Mouse (Mus musculus) MEL (cell line): Measurements from ENCODE around the gene 1700018B08Rik.

ENCODE experiments used
- CTCF ChIP-seq, 3 experiments: IDR thresholded peaks in 2 of 3; conservative IDR thresholded peaks in 1 of 3; 2 replicates each; pipeline ENCODE4 v1.5.1; 2011 to 2012; ENCODE audit warnings: low read length in 3 of 3, low read depth in 2 of 3, mild to moderate bottlenecking in 2 of 3, improper control_type of control experiment in 1 of 3, inconsistent platforms in 1 of 3, mixed read lengths in 1 of 3, moderate library complexity in 1 of 3; ENCODE audit not compliant: control insufficient read depth in 1 of 3, insufficient read depth in 1 of 3, poor library complexity in 1 of 3, severe bottlenecking in 1 of 3
- EP300 ChIP-seq, 2 experiments: IDR thresholded peaks; 2 replicates each; pipeline ENCODE4 v1.6.1; 2011; ENCODE audit warnings: improper control_type of control experiment in 2 of 2, low read length in 2 of 2, low read depth in 1 of 2, mild to moderate bottlenecking in 1 of 2
- GABPA ChIP-seq: IDR thresholded peaks from 2 replicates; pipeline ENCODE4 v1.6.1; 2012; ENCODE audit warnings: low read depth, mild to moderate bottlenecking, inconsistent platforms, low read length, improper control_type of control experiment, moderate library complexity
- HCFC1 ChIP-seq: IDR thresholded peaks from 2 replicates; pipeline ENCODE4 v1.6.1; 2012; ENCODE audit warnings: low read depth, mild to moderate bottlenecking, inconsistent platforms, low read length, improper control_type of control experiment, moderate library complexity
- JUND ChIP-seq: IDR thresholded peaks from 2 replicates; pipeline ENCODE4 v1.6.1; 2011; ENCODE audit warnings: low read depth, mild to moderate bottlenecking, improper control_type of control experiment, low read length
- MAX ChIP-seq: IDR thresholded peaks from 2 replicates; pipeline ENCODE4 v1.6.1; 2011; ENCODE audit warnings: low read length, improper control_type of control experiment
- NELFE ChIP-seq: IDR thresholded peaks from 2 replicates; pipeline ENCODE4 v1.6.1; 2011; ENCODE audit warnings: low read depth, low read length, improper control_type of control experiment
- NRF1 ChIP-seq: IDR thresholded peaks from 2 replicates; pipeline ENCODE4 v1.6.1; 2014; ENCODE audit warnings: low read depth, mild to moderate bottlenecking, inconsistent platforms, low read length, improper control_type of control experiment, moderate library complexity; ENCODE audit not compliant: poor library complexity, insufficient read depth, severe bottlenecking
- UBTF ChIP-seq: IDR thresholded peaks from 2 replicates; pipeline ENCODE4 v1.6.1; 2012; ENCODE audit warnings: low read depth, mild to moderate bottlenecking, inconsistent platforms, low read length, improper control_type of control experiment, moderate library complexity, borderline replicate concordance; ENCODE audit not compliant: insufficient read depth

DNA sequence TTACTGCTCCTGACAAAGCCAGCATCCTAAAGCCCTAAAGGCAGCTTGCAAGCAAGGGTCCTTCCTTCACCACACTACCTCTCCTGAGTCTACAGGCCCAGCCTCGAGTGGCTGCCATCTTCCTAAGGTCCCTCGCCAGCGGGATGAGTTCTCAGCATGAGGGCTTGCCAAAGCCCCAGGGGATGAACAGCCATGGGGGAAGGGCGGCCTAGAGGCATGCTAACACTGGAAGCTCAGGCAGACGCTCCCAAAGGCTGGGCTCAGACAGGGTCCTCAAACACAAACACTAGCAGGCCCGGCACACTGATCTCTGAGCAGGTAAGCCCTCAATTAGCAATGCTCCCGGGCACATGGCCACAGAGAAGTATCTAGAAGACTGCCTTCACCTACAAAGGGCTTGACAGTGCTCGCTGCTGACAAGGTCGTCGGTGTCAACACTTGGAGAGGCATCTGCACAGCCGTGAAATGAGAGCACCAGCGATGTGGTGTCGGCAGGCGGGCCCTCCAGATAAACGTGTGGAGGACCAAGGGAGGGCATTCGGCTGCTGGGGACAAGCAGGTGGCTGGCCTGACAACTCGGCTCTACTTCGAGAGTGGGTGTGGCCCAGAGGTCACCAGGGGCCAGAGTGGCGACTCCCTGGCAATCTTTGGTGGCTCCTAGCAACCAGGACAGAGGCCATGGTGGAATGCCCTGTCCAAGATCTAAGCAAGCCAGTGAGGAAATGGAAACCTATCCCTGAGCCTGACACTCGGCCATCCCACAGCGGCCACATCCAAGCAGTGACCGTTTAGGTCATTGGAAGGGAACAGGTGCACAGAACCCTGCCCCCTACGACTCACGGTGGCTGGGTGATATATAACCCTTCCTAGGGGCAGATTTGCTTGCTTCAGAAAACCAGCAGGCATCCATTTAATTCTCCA is 7.2 kb upstream of the 1700018B08Rik start:
- no peak for TF ChIP-seq JUND
- no peak for TF ChIP-seq GABPA
- TF ChIP-seq CTCF (IDR thresholded peaks at IDR 0.05 in 2 of 3, conservative IDR thresholded peaks at IDR 0.05 in 1 of 3; ENCODE audit: control insufficient read depth in 1 of 3, insufficient read depth in 1 of 3, low read depth in 2 of 3, low read length in 3 of 3, poor library complexity in 1 of 3, severe bottlenecking in 1 of 3) = no peak
- TF ChIP-seq MAX = no peak
- no peak for TF ChIP-seq NRF1
- no peak for TF ChIP-seq HCFC1
- no peak for TF ChIP-seq EP300 (IDR thresholded peaks at IDR 0.05; ENCODE audit: low read depth in 1 of 2, low read length in 2 of 2)
- no peak for TF ChIP-seq NELFE
- no peak for TF ChIP-seq UBTF
